Mouse (Mus musculus) hindlimb bud, embryonic 11.5 days (tissue): Measurements from ENCODE around the gene Stfa2.
"Not testable (repeated sequence)": the region's sequence is repeated elsewhere in the genome, so short reads cannot be mapped to it uniquely, and the experiment has no call there.

Experiments used
- DNase-seq: peaks from one replicate; pipeline ENCODE4 v3.0.0-alpha.2; 2012; ENCODE audit warnings: low read depth, low spot score; ENCODE audit errors: extremely low spot score

Stfa2 gene

GRCm38 (mm10) chr16:36408357-36408756 lies at the start of gene Stfa2:
Stfa2 (minus strand) TSS chr16:36408457.
- no peak for DNase-seq

GRCm38 (mm10) chr16:36455342-36455802 lies 47.1 kb upstream of the Stfa2 start, which contains the start of gene Stfa3:
Stfa3 (minus strand) TSS chr16:36455392.
- no peak for DNase-seq

DNA sequence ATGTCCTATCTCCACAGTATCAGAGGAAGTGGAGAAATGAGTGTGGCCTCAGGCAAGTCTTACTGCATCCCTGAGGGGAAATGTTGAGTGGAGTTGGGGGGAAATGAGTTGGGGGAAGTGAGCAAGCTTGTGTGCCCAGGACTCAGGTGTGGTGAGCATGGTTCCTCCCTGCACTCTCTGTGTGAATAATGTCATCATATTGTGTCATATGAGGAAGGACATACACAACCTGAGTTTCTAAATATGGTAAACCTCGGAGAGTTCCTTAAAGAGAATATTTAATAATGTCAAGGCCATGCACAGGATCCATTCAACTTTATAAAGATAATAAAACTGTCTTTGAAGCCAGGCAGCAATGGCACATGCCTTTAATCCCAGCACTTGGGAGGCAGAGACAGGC lies 12.7 kb upstream of the Stfa2 start:
- DNase-seq = not testable (repeated sequence)

GRCm38 (mm10) chr16:36389060-36389459 lies 19.2 kb downstream of the Stfa2 start:
- no peak for DNase-seq

DNA sequence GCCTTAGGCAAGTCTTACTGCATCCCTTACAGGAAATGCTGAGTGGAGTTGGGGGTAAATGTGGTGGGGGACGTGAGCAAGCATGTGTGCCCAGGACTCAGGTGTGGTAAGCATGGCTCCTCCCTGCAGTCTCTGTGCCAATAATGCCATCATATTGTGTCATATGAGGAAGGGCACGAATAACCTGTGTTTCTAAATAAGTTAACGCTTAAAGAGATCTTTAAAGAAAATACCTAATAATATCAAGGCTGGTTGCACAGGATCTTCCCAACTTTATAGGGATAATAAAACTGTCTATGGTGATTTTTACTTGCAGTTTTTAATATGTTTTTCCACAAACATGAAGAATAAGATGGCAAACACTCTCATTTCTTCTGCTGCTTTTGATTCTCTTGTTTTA lies 40.6 kb downstream of the Stfa2 start, which contains the start of gene BC100530:
Gene BC100530, minus strand, starts transcription at position 101 of the 400 bp plus-strand sequence.
- DNase-seq = not testable (repeated sequence)
